Mouse (Mus musculus) heart, adult 2 months (tissue): ENCODE measurements around the gene Prdm13. TPM values are rescaled to one million over a fixed set of nuclear protein-coding genes. Genes with fewer than 3 reads are reported as not detected.

Source experiments
- DNase-seq, 2 experiments: peaks; one replicate each; pipeline ENCODE4 v3.0.0; 2021
- H3K27ac ChIP-seq: fragments of 200-600 bp; 2 replicates; pipeline ENCODE4 v1.8.1; 2022
- H3K27me3 ChIP-seq: fragments of 200-500 bp; 2 replicates; pipeline ENCODE4 v1.6.1; 2012; ENCODE audit warnings: mild to moderate bottlenecking, low read length, inconsistent platforms, mixed read lengths; ENCODE audit not compliant: control insufficient read depth, insufficient read depth
- H3K36me3 ChIP-seq: fragments of 200-500 bp; 2 replicates; pipeline ENCODE4 v1.6.1; 2012; ENCODE audit warnings: low read length, inconsistent platforms; ENCODE audit not compliant: control insufficient read depth, insufficient read depth
- H3K4me1 ChIP-seq: fragments of 200-500 bp; 2 replicates; pipeline ENCODE4 v1.6.1; 2011; ENCODE audit warnings: low read length; ENCODE audit not compliant: control insufficient read depth, insufficient read depth
- H3K4me3 ChIP-seq: fragments of 200-600 bp; 2 replicates; pipeline ENCODE4 v1.8.1; 2022
- H3K79me2 ChIP-seq: fragments of 200-500 bp; replicated peaks from 2 replicates; pipeline ENCODE4 v1.6.1; 2012; ENCODE audit warnings: mild to moderate bottlenecking, inconsistent platforms, low read length, moderate library complexity, mixed read lengths; ENCODE audit not compliant: control insufficient read depth, insufficient read depth
- H3K9ac ChIP-seq: fragments of 200-500 bp; 2 replicates; pipeline ENCODE4 v1.6.1; 2012; ENCODE audit warnings: low read depth, mild to moderate bottlenecking, control low read depth, inconsistent platforms, low read length, mixed read lengths
- CTCF ChIP-seq: fragments of 200-600 bp; IDR thresholded peaks from 2 replicates; pipeline ENCODE4 v1.8.1; 2022; ENCODE audit warnings: antibody characterized with exemption, mild to moderate bottlenecking, moderate library complexity
- EP300 ChIP-seq: fragments of 200-500 bp; IDR thresholded peaks from 2 replicates; pipeline ENCODE4 v1.6.1; 2011; ENCODE audit warnings: low read depth, low read length, control low read depth; ENCODE audit not compliant: insufficient read depth
- POLR2A ChIP-seq: fragments of 200-500 bp; IDR thresholded peaks from 2 replicates; pipeline ENCODE4 v1.6.1; 2011; ENCODE audit warnings: mild to moderate bottlenecking, low read depth, low read length, control low read depth; ENCODE audit not compliant: insufficient read depth
- WGBS: fragments of 180-500 bp; shearing (Covaris S2); methylation state at CpG from one replicate; pipeline ENCODE4 v1.1.7; 2018; 5-methylcytosine and 5-hydroxymethylcytosine counted together
- intact Hi-C: fragments of 180-260 bp; cut with DNase I; formaldehyde crosslinking; loops from one replicate; pipeline ENCODE4 v1.15.1; 2025
- long read RNA-seq: library from polyadenylated mRNA; stranded (forward); transcript quantifications from one replicate; pipeline ENCODE4 v2.0.0, GENCODE M21; 2021
- polyA plus RNA-seq: library from polyadenylated mRNA; depleted of rRNA; stranded (reverse); fragments of >200 nt; gene quantifications from 2 replicates; pipeline ENCODE4 v1.2.3, GENCODE M21; 2012; rRNA removed
- total RNA-seq, 2 experiments: library from RNA; stranded (reverse); gene quantifications; 2 replicates each; pipeline ENCODE4 v1.2.3; 2021

The Prdm13 gene
- total RNA-seq (not detected), polyA plus RNA-seq (not detected in 2 replicates)
- long read RNA-seq, result 0 reads

GRCm38 (mm10) chr4:21685595-21686091 lies at the start of gene Prdm13:
Prdm13 (minus strand) TSS chr4:21685963.
- H3K9ac ChIP-seq, result no peak within 1 kb of the TSS
- no peak within 1 kb of the TSS for H3K4me3 ChIP-seq
- no peaks in the 10 kb centered on the region for H3K36me3 ChIP-seq
- intact Hi-C loops, result no loop called here
- no peak for DNase-seq
- H3K4me1 ChIP-seq, result no peaks in the 10 kb centered on the region
- TF ChIP-seq CTCF, result no peak
- no peak for TF ChIP-seq EP300
- no peak for TF ChIP-seq POLR2A
- H3K27me3 ChIP-seq, result peaks cover 30% of the 10 kb centered on the region
- H3K27ac ChIP-seq, result no peak within 1 kb of the TSS
- 2% methylated on average over 38 of the region's 38 CpGs for WGBS
- no peaks in the 10 kb centered on the region for H3K79me2 ChIP-seq

GRCm38 (mm10) chr4:21727615-21728165 lies 41.9 kb upstream of the Prdm13 start, which contains the start of gene Ccnc:
Ccnc (plus strand) TSS chr4:21727701.
- Histone ChIP-seq H3K79me2 (no peaks in the 10 kb centered on the region), H3K4me1 (peaks cover 3% of the 10 kb centered on the region), H3K4me3 (peak within 1 kb of the TSS; percentile 82), H3K36me3 (peaks cover 2% of the 10 kb centered on the region; the same call in 1 of the 2 replicates), H3K9ac (peak within 1 kb of the TSS; percentile 89), H3K27ac (peak within 1 kb of the TSS; percentile 77), H3K27me3 (no peaks in the 10 kb centered on the region)
- no peak for TF ChIP-seq CTCF
- peak; percentile 44; the same call in 1 of the 2 replicates for TF ChIP-seq EP300
- TF ChIP-seq POLR2A, result peak; percentile 84
- intact Hi-C loops, result loop anchor here (1.0 to 2.0 kb wide), 3 partner anchors 49 to 120 kb away; partner anchors contain the start of gene Pnisr
- DNase-seq, result peak; percentile 94
- under 1% methylated on average over 37 of the region's 37 CpGs for WGBS

- H3K9ac ChIP-seq, result peak overlapping the region; percentile 18; the same call in 1 of the 2 replicates
- intact Hi-C loops, result loop anchor here (1.0 to 2.0 kb wide), 3 partner anchors 50 to 120 kb away; partner anchors contain the start of gene Pnisr
- no peaks in the 10 kb centered on the region for H3K79me2 ChIP-seq
- peaks cover 2% of the 10 kb centered on the region; the same call in 1 of the 2 replicates for H3K36me3 ChIP-seq
- H3K4me1 ChIP-seq, result peaks cover 3% of the 10 kb centered on the region
- no peak for TF ChIP-seq POLR2A
- TF ChIP-seq EP300, result no peak
- peak; percentile 76 for TF ChIP-seq CTCF
- WGBS, result 1% methylated on average over 22 of the region's 22 CpGs
- no peaks in the 10 kb centered on the region for H3K27me3 ChIP-seq
- peak overlapping the region; percentile 77 for H3K27ac ChIP-seq
- peak; percentile 24 to 29 for DNase-seq
- H3K4me3 ChIP-seq, result peak overlapping the region; percentile 82
Observed at GRCm38 (mm10) chr4:21726912-21727614, 41.3 kb upstream of the Prdm13 start.

GRCm38 (mm10) chr4:21722752-21723334 lies 37.1 kb upstream of the Prdm13 start:
- H3K9ac ChIP-seq, result no peak overlapping the region
- no peaks in the 10 kb centered on the region for H3K36me3 ChIP-seq
- no peak for TF ChIP-seq POLR2A
- TF ChIP-seq EP300, result no peak
- no peak for TF ChIP-seq CTCF
- intact Hi-C loops, result no loop called here
- H3K4me1 ChIP-seq, result no peaks in the 10 kb centered on the region
- no peak overlapping the region for H3K4me3 ChIP-seq
- no peak overlapping the region for H3K27ac ChIP-seq
- H3K27me3 ChIP-seq, result no peaks in the 10 kb centered on the region
- DNase-seq, result no peak
- no peaks in the 10 kb centered on the region for H3K79me2 ChIP-seq
- WGBS, result 54% methylated on average over 7 of the region's 7 CpGs

GRCm38 (mm10) chr4:21712147-21712546 lies 26.4 kb upstream of the Prdm13 start:
- no peak for TF ChIP-seq CTCF
- no peak for TF ChIP-seq POLR2A
- no peak for TF ChIP-seq EP300
- no peak overlapping the region for H3K9ac ChIP-seq
- no peaks in the 10 kb centered on the region for H3K4me1 ChIP-seq
- 0 out of 2 replicates have a peak, but pooled peaks cover 2% of the 10 kb centered on the region for H3K27me3 ChIP-seq
- no peaks in the 10 kb centered on the region for H3K36me3 ChIP-seq
- intact Hi-C loops, result no loop called here
- DNase-seq, result peak; percentile 66 to 76
- H3K27ac ChIP-seq, result no peak overlapping the region
- H3K4me3 ChIP-seq, result no peak overlapping the region
- H3K79me2 ChIP-seq, result no peaks in the 10 kb centered on the region
- 3% methylated on average over 13 of the region's 13 CpGs for WGBS
